Mouse (Mus musculus) thymus, adult 2 months (tissue): ENCODE data around the gene Adgrb3.

Source experiments
- CTCF ChIP-seq: fragments of 200-500 bp; IDR thresholded peaks from 2 replicates; pipeline ENCODE4 v1.5.1; 2012; ENCODE audit warnings: mild to moderate bottlenecking, control low read depth, low read length, moderate library complexity, borderline replicate concordance; ENCODE audit not compliant: control insufficient read depth, poor library complexity, insufficient read depth; ENCODE audit errors: extremely low read depth
- POLR2A ChIP-seq: fragments of 200-500 bp; IDR thresholded peaks from 2 replicates; pipeline ENCODE4 v1.6.1; 2012; ENCODE audit warnings: mild to moderate bottlenecking, low read length, control low read depth, moderate library complexity; ENCODE audit not compliant: control insufficient read depth, poor library complexity, insufficient read depth; ENCODE audit errors: extremely low read depth

GRCm38 (mm10) chr1:25242436-25242835 lies 587.1 kb downstream of the Adgrb3 start:
- TF ChIP-seq CTCF, result no peak
- TF ChIP-seq POLR2A, result no peak
